Mouse (Mus musculus) T-cell, adult 2 months (primary cell): ENCODE results near the gene Foxc2.
"Not testable (repeated sequence)": the region's sequence is repeated elsewhere in the genome, so short reads cannot be mapped to it uniquely, and the experiment has no call there.

ENCODE experiments used
- DNase-seq: peaks from one replicate; pipeline ENCODE4 v3.0.0; 2022; ENCODE audit warnings: low spot score

Gene Foxc2

GRCm38 (mm10) chr8:121119635-121120455 is 3.9 kb downstream of the Foxc2 start:
- DNase-seq: no peak

- no peak for DNase-seq
Measured at GRCm38 (mm10) chr8:121120456-121121419, 4.8 kb downstream of the Foxc2 start.

- DNase-seq: no peak
Measured at GRCm38 (mm10) chr8:121121704-121122103, 5.7 kb downstream of the Foxc2 start.

GRCm38 (mm10) chr8:121122368-121122767 is 6.4 kb downstream of the Foxc2 start:
- no peak for DNase-seq

GRCm38 (mm10) chr8:121123113-121123512 is 7.1 kb downstream of the Foxc2 start:
- DNase-seq: no peak

GRCm38 (mm10) chr8:121124547-121125239 is 8.7 kb downstream of the Foxc2 start:
- no peak for DNase-seq

- DNase-seq: no peak
Measured at GRCm38 (mm10) chr8:121125311-121125876, 9.4 kb downstream of the Foxc2 start.

GRCm38 (mm10) chr8:121126191-121126590 is 10.2 kb downstream of the Foxc2 start:
- no peak for DNase-seq

- no peak for DNase-seq
Measured at GRCm38 (mm10) chr8:121126694-121127093, 10.7 kb downstream of the Foxc2 start.

- DNase-seq: no peak
Measured at GRCm38 (mm10) chr8:121127291-121127701, 11.3 kb downstream of the Foxc2 start.

GRCm38 (mm10) chr8:121127756-121128375 is 11.9 kb downstream of the Foxc2 start, which contains the start of gene Foxl1:
TSS of gene Foxl1 (plus strand) at chr8:121127940.
- DNase-seq: no peak

GRCm38 (mm10) chr8:121128531-121129264 is 12.7 kb downstream of the Foxc2 start:
- DNase-seq: no peak

GRCm38 (mm10) chr8:121129265-121129940 is 13.4 kb downstream of the Foxc2 start:
- DNase-seq: no peak

- DNase-seq: no peak
Measured at GRCm38 (mm10) chr8:121130522-121130921, 14.6 kb downstream of the Foxc2 start.

GRCm38 (mm10) chr8:121132961-121133513 is 17.1 kb downstream of the Foxc2 start:
- no peak for DNase-seq

- no peak for DNase-seq
Measured at GRCm38 (mm10) chr8:121134102-121134501, 18.1 kb downstream of the Foxc2 start.

- DNase-seq: no peak
Measured at GRCm38 (mm10) chr8:121134512-121134911, 18.5 kb downstream of the Foxc2 start.

- DNase-seq: no peak
Measured at GRCm38 (mm10) chr8:121136856-121137255, 20.9 kb downstream of the Foxc2 start.

GRCm38 (mm10) chr8:121145457-121146134 is 29.6 kb downstream of the Foxc2 start:
- DNase-seq: not testable (repeated sequence)
